In genomic region chrX:134716863-134717262, GRCm38 (mm10) we compare ENCODE assay signal across 14 mouse cellular contexts. TPM values are rescaled to one million over a fixed set of nuclear protein-coding genes. Genes with fewer than 3 reads are reported as not detected.
DNase-seq lines count a peak whose midpoint lies in the region; ATAC-seq lines count a peak whose summit lies in the region.
"Had no signal": no experiment of that assay in that cellular context is flagged by ENCODE, and none has a peak within 500 bp of the region (broad histone marks: within the 10 kb centered on the region; RNA-seq: fewer than 3 reads in every experiment).

No protein-coding gene starts in this region.

- peaks cover 6% of the 10 kb centered on the region; the same call in 1 of the 2 replicates for H3K4me1 ChIP-seq in neural tube, embryonic 13.5 days (replicated peaks)
- no peaks in the 10 kb centered on the region for H3K4me1 ChIP-seq in embryonic facial prominence, embryonic 14.5 days (ENCODE audit: control insufficient read depth, insufficient read depth, low read length)
- peaks cover 8% of the 10 kb centered on the region; the same call in 1 of the 2 replicates for H3K4me1 ChIP-seq in midbrain, embryonic 13.5 days (replicated peaks)
- no peaks in the 10 kb centered on the region for H3K4me1 ChIP-seq in heart, embryonic 11.5 days (ENCODE audit: control insufficient read depth, insufficient read depth, low read length)

- 35% methylated on average over 2 of the region's 3 CpGs for WGBS in neural tube, embryonic 13.5 days
- 39% methylated on average over 3 of the region's 3 CpGs for WGBS in embryonic facial prominence, embryonic 14.5 days
- WGBS in midbrain, embryonic 13.5 days, result 29% methylated on average over 3 of the region's 3 CpGs
- WGBS in heart, embryonic 11.5 days (ENCODE audit: insufficient replicate concordance), result 35% methylated on average over 3 of the region's 3 CpGs

- no peak overlapping the region for H3K4me2 ChIP-seq in neural tube, embryonic 13.5 days
- H3K4me2 ChIP-seq in embryonic facial prominence, embryonic 14.5 days (ENCODE audit: low read depth, low read length), result no peak overlapping the region
- no peak overlapping the region for H3K4me2 ChIP-seq in midbrain, embryonic 13.5 days (replicated peaks)
- no peak overlapping the region for H3K4me2 ChIP-seq in heart, embryonic 11.5 days

- H3K27me3 ChIP-seq in neural tube, embryonic 13.5 days, result no peaks in the 10 kb centered on the region
- peaks cover 4% of the 10 kb centered on the region for H3K27me3 ChIP-seq in embryonic facial prominence, embryonic 14.5 days (replicated peaks; ENCODE audit: control insufficient read depth, insufficient read depth, low read length)
- peaks cover 9% of the 10 kb centered on the region; the same call in 1 of the 2 replicates for H3K27me3 ChIP-seq in midbrain, embryonic 13.5 days
- H3K27me3 ChIP-seq in heart, embryonic 11.5 days (ENCODE audit: control insufficient read depth, insufficient read depth, low read length), result no peaks in the 10 kb centered on the region

- peaks cover 15% of the 10 kb centered on the region for H3K36me3 ChIP-seq in neural tube, embryonic 13.5 days
- peaks cover 19% of the 10 kb centered on the region; the same call in 1 of the 2 replicates for H3K36me3 ChIP-seq in embryonic facial prominence, embryonic 14.5 days (ENCODE audit: control insufficient read depth, insufficient read depth, low read length)
- peaks cover 9% of the 10 kb centered on the region; the same call in 1 of the 2 replicates for H3K36me3 ChIP-seq in midbrain, embryonic 13.5 days
- H3K36me3 ChIP-seq in heart, embryonic 11.5 days (ENCODE audit: control insufficient read depth, insufficient read depth, low read length), result no peaks in the 10 kb centered on the region

- no peak for DNase-seq in neural tube, embryonic 10.5 days (ENCODE audit: extremely low spot score, low spot score)
- DNase-seq in embryonic facial prominence, embryonic 14.5 days (ENCODE audit: low spot score), result peak; percentile 26
- DNase-seq in gastrocnemius, postnatal 36 days, result no peak
- DNase-seq in layer of hippocampus, adult 8-10 months (ENCODE audit: low spot score in 2 of 2), result no peak
- DNase-seq: adrenal gland, postnatal 25 days; cerebellum, postnatal 10 days; heart, postnatal 36 days; kidney, adult 11 months; kidney, postnatal 10 days; lung, postnatal 36 days; right cerebral cortex, postnatal 25 days had no signal

- no peaks in the 10 kb centered on the region for H3K9me3 ChIP-seq in neural tube, embryonic 13.5 days
- no peaks in the 10 kb centered on the region for H3K9me3 ChIP-seq in embryonic facial prominence, embryonic 14.5 days (ENCODE audit: control insufficient read depth, low read length)
- no peaks in the 10 kb centered on the region for H3K9me3 ChIP-seq in midbrain, embryonic 13.5 days
- no peaks in the 10 kb centered on the region for H3K9me3 ChIP-seq in heart, embryonic 11.5 days (replicated peaks; ENCODE audit: control insufficient read depth, low read length)

- 0 out of 2 replicates have a peak overlapping the region, but pooled peaks have one; percentile 28 for H3K27ac ChIP-seq in neural tube, embryonic 13.5 days (replicated peaks)
- no peak overlapping the region for H3K27ac ChIP-seq in embryonic facial prominence, embryonic 14.5 days (replicated peaks; ENCODE audit: low read depth, low read length)
- H3K27ac ChIP-seq in midbrain, embryonic 13.5 days, result 0 out of 2 replicates have a peak overlapping the region, but pooled peaks have one; percentile 5
- no peak overlapping the region for H3K27ac ChIP-seq in heart, embryonic 11.5 days (ENCODE audit: low read depth, low read length)

- H3K9ac ChIP-seq in neural tube, embryonic 13.5 days, result no peak overlapping the region
- no peak overlapping the region for H3K9ac ChIP-seq in embryonic facial prominence, embryonic 14.5 days (ENCODE audit: low read depth, low read length)
- no peak overlapping the region for H3K9ac ChIP-seq in midbrain, embryonic 13.5 days (replicated peaks)
- H3K9ac ChIP-seq in heart, embryonic 11.5 days (ENCODE audit: low read depth, low read length), result no peak overlapping the region

- no peak for ATAC-seq in neural tube, embryonic 13.5 days (ENCODE audit: low read depth)
- no peak for ATAC-seq in embryonic facial prominence, embryonic 14.5 days (ENCODE audit: low read depth)
- ATAC-seq in midbrain, embryonic 13.5 days, result no peak
- ATAC-seq in heart, embryonic 11.5 days (replicated peaks; ENCODE audit: insufficient number of reproducible peaks, low FRiP score, low TSS enrichment), result no peak

- H3K4me3 ChIP-seq in neural tube, embryonic 13.5 days, result no peak overlapping the region
- no peak overlapping the region for H3K4me3 ChIP-seq in embryonic facial prominence, embryonic 14.5 days (ENCODE audit: low read depth, low read length)
- H3K4me3 ChIP-seq in midbrain, embryonic 13.5 days (replicated peaks), result no peak overlapping the region
- no peak overlapping the region for H3K4me3 ChIP-seq in heart, embryonic 11.5 days (ENCODE audit: low read depth, low read length)

- intact Hi-C loops in gastrocnemius, postnatal 36 days (cut with DNase I), result no loop called here

RNA-seq across cellular contexts. Expression of gene Armcx1, which starts 0.9 kb away (rescaled TPM):
- 88.0 and 88.5 TPM in 2 replicates for polyA plus RNA-seq in neural tube, embryonic 13.5 days (2015; fragmentation: Nextera tagmentation; extraction: Ambion mirVana)
- polyA plus RNA-seq in embryonic facial prominence, embryonic 14.5 days (2014; fragmentation: Nextera tagmentation; extraction: Ambion mirVana), result 47.7 and 59.2 TPM in 2 replicates
- polyA plus RNA-seq in midbrain, embryonic 13.5 days (2015; fragmentation: Nextera tagmentation; extraction: Ambion mirVana), result 80.5 and 86.8 TPM in 2 replicates
- 36.1 and 40.5 TPM in 2 replicates for polyA plus RNA-seq in heart, embryonic 11.5 days (2014; fragmentation: Nextera tagmentation; extraction: Ambion mirVana)
- total RNA-seq in gastrocnemius, postnatal 36 days (2021), result 1 to 10 TPM; 1.7 to 1.9 TPM
- 10 to 100 TPM; 51.9 to 67.4 (median 63.3) TPM for total RNA-seq in layer of hippocampus, adult 8-10 months (2022)

RNA-seq across cellular contexts. Expression of gene Armcx4, which starts 30.5 kb away (rescaled TPM):
- 5.6 and 5.7 TPM in 2 replicates for polyA plus RNA-seq in neural tube, embryonic 13.5 days (2015; fragmentation: Nextera tagmentation; extraction: Ambion mirVana)
- 5.9 and 6.6 TPM in 2 replicates for polyA plus RNA-seq in embryonic facial prominence, embryonic 14.5 days (2014; fragmentation: Nextera tagmentation; extraction: Ambion mirVana)
- polyA plus RNA-seq in midbrain, embryonic 13.5 days (2015; fragmentation: Nextera tagmentation; extraction: Ambion mirVana), result 8.7 and 9.6 TPM in 2 replicates
- 4.6 and 5.1 TPM in 2 replicates for polyA plus RNA-seq in heart, embryonic 11.5 days (2014; fragmentation: Nextera tagmentation; extraction: Ambion mirVana)
- 10 to 100 TPM in 1 of 2 experiments, 1 to 10 TPM in 1; 8.3 to 13.3 TPM for total RNA-seq in gastrocnemius, postnatal 36 days (2021)
- total RNA-seq in layer of hippocampus, adult 8-10 months (2022), result 10 to 100 TPM; 33.6 to 37.1 (median 35.0) TPM

RNA-seq across cellular contexts. Expression of gene Armcx6, which starts 34.4 kb away (rescaled TPM):
- 32.5 and 33.8 TPM in 2 replicates for polyA plus RNA-seq in neural tube, embryonic 13.5 days (2015; fragmentation: Nextera tagmentation; extraction: Ambion mirVana)
- polyA plus RNA-seq in embryonic facial prominence, embryonic 14.5 days (2014; fragmentation: Nextera tagmentation; extraction: Ambion mirVana), result 24.8 and 29.5 TPM in 2 replicates
- polyA plus RNA-seq in midbrain, embryonic 13.5 days (2015; fragmentation: Nextera tagmentation; extraction: Ambion mirVana), result 40.2 and 42.3 TPM in 2 replicates
- polyA plus RNA-seq in heart, embryonic 11.5 days (2014; fragmentation: Nextera tagmentation; extraction: Ambion mirVana), result 16.6 and 18.4 TPM in 2 replicates
- total RNA-seq in gastrocnemius, postnatal 36 days (2021), result 1 to 10 TPM; 1.5 to 2.0 TPM
- 10 to 100 TPM in 1 of 4 experiments, 1 to 10 TPM in 3; 8.6 to 10.0 (median 9.0) TPM for total RNA-seq in layer of hippocampus, adult 8-10 months (2022)

RNA-seq across cellular contexts. Expression of gene Armcx3, which starts 39.5 kb away (rescaled TPM):
- 73.3 and 80.0 TPM in 2 replicates for polyA plus RNA-seq in neural tube, embryonic 13.5 days (2015; fragmentation: Nextera tagmentation; extraction: Ambion mirVana)
- polyA plus RNA-seq in embryonic facial prominence, embryonic 14.5 days (2014; fragmentation: Nextera tagmentation; extraction: Ambion mirVana), result 119 and 120 TPM in 2 replicates
- polyA plus RNA-seq in midbrain, embryonic 13.5 days (2015; fragmentation: Nextera tagmentation; extraction: Ambion mirVana), result 59.5 and 59.9 TPM in 2 replicates
- 82.0 and 94.0 TPM in 2 replicates for polyA plus RNA-seq in heart, embryonic 11.5 days (2014; fragmentation: Nextera tagmentation; extraction: Ambion mirVana)
- total RNA-seq in gastrocnemius, postnatal 36 days (2021), result 10 to 100 TPM; 21.9 to 23.4 TPM
- 10 to 100 TPM; 69.7 to 84.0 (median 78.9) TPM for total RNA-seq in layer of hippocampus, adult 8-10 months (2022)

Comparison
In these comparisons a context has a peak if more than half of its experiments do, and no peak if none do; other contexts are left out.
1. H3K27ac ChIP-seq: peak in neural tube, embryonic 13.5 days (single experiment) and midbrain, embryonic 13.5 days (single experiment); none in embryonic facial prominence, embryonic 14.5 days (single experiment) and heart, embryonic 11.5 days (single experiment).